Mouse (Mus musculus): ENCODE measurements around the gene Tmtc2.

Gene Tmtc2

GRCm38 (mm10) chr10:105168443-105169102 is 405.7 kb downstream of the Tmtc2 start:
- no peak for DNase-seq (ENCODE audit: low read depth, low spot score)

DNA sequence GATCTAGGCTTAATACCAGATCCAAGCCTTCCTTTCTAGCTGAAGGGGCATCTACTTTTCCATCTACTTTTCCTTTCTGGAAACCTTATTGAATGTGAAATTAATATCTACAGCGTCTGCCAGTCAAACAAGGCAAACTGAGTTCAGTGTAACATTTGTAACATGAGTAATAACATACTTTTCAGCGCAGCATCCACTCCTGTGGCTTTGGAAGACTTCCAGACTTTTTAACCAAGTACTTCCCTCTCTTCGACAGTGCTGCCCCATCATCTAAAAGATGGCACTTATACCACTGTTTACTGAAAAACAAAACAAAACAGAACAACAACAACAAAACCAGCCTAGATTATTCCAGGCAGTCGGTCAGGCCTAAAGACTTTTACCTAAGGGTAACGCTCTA is 409.0 kb downstream of the Tmtc2 start:
- DNase-seq (ENCODE audit: low read depth, low spot score): no peak

- DNase-seq (ENCODE audit: low read depth, low spot score): no peak
Measured at GRCm38 (mm10) chr10:105153789-105154188, 420.5 kb downstream of the Tmtc2 start.

- no peak for DNase-seq (ENCODE audit: low read depth, low spot score)
Measured at GRCm38 (mm10) chr10:105144382-105144781, 429.9 kb downstream of the Tmtc2 start.

DNA sequence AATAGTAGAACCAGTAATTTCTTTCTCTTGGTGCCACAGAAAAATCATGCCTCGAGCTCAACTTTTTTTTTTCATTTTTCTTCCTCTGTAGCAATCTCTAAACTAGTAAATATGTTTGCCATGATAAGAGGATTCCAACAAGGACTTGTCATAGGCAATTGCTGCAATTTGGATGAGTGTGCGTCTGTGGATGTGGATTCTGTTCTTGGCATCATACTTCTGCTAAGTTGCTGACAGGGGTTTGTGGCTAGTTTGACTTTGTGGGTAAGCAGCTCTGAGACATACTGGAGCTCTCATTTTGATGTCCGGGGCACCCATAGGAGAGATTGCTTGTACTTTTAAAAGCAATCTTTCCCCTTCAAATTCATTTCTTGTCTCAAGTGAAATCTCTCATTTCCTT is 432.1 kb downstream of the Tmtc2 start:
- no peak for DNase-seq (ENCODE audit: low read depth, low spot score)
